Mouse (Mus musculus) small intestine, adult 2 months (tissue): ENCODE measurements around the gene Meis2.

ENCODE experiments used
- CTCF ChIP-seq: fragments of 200-500 bp; IDR thresholded peaks from 2 replicates; pipeline ENCODE4 v1.5.1; 2012; ENCODE audit warnings: low read depth, mild to moderate bottlenecking, control low read depth, inconsistent platforms, low read length, moderate library complexity, mixed read lengths; ENCODE audit not compliant: insufficient replicate concordance, insufficient read length; ENCODE audit errors: extremely low read depth
- POLR2A ChIP-seq: fragments of 200-500 bp; IDR thresholded peaks from 2 replicates; pipeline ENCODE4 v1.6.1; 2012; ENCODE audit warnings: low read depth, mild to moderate bottlenecking, control low read depth, inconsistent platforms, low read length, moderate library complexity

DNA sequence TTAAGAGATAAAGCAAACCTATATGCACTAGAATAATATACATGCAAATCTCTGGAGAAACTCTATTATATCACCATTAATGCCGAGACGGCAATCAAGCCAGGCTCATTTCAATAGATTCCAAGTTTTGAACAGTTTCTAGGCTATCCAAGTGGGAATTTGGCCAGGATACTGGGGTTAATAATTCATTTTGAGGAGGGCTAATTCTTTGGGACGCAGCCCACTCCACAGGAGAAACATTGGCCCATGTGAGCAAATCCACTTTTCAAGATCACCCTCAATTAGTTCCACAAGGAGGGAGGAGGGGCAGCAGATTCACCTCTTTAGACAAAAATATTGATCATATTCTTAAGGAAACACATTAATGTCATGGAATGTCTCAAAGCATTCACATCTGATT, 127.3 kb downstream of the Meis2 start:
- TF ChIP-seq POLR2A = no peak
- no peak for TF ChIP-seq CTCF
